Mouse (Mus musculus) bone marrow, adult 2 months (tissue): Measurements from ENCODE around the gene Ifna14. TPM values are rescaled to one million over a fixed set of nuclear protein-coding genes. Genes with fewer than 3 reads are reported as not detected.

Experiments used
- H3K27ac ChIP-seq: fragments of 200-500 bp; 2 replicates; pipeline ENCODE4 v1.5.1; 2012; ENCODE audit warnings: low read depth, mild to moderate bottlenecking, control low read depth, inconsistent platforms, low read length; ENCODE audit not compliant: control insufficient read depth, poor library complexity, insufficient read depth
- H3K4me1 ChIP-seq: fragments of 200-500 bp; 2 replicates; pipeline ENCODE4 v1.6.1; 2011; ENCODE audit warnings: low read length; ENCODE audit not compliant: control insufficient read depth, insufficient read depth
- H3K4me3 ChIP-seq: fragments of 200-500 bp; replicated peaks from 2 replicates; pipeline ENCODE3; 2011; ENCODE audit warnings: mild to moderate bottlenecking, low read depth, low read length, control low read depth; ENCODE audit not compliant: control insufficient read depth
- CTCF ChIP-seq: fragments of 200-500 bp; IDR thresholded peaks from 2 replicates; pipeline ENCODE4 v1.5.1; 2011; ENCODE audit warnings: low read length, control low read depth; ENCODE audit not compliant: control insufficient read depth, insufficient read depth
- POLR2A ChIP-seq: fragments of 200-500 bp; IDR thresholded peaks from 2 replicates; pipeline ENCODE4 v1.6.1; 2011; ENCODE audit warnings: low read depth, mild to moderate bottlenecking, control low read depth, low read length, borderline replicate concordance; ENCODE audit not compliant: control insufficient read depth
- WGBS: fragments of 180-500 bp; shearing (Covaris S2); methylation state at CpG from one replicate; pipeline ENCODE4 v1.1.7; 2018; 5-methylcytosine and 5-hydroxymethylcytosine counted together
- polyA plus RNA-seq: library from polyadenylated mRNA; stranded (reverse); fragments of >200 nt; gene quantifications from 2 replicates; pipeline ENCODE4 v1.2.4, GENCODE M21; 2011; ENCODE audit warnings: low replicate concordance; ENCODE audit not compliant: missing spikeins, insufficient read depth, insufficient read length

Ifna14 gene
- polyA plus RNA-seq, 1 experiment = not detected

- TF ChIP-seq POLR2A (no peak), CTCF (no peak)
- H3K4me1 ChIP-seq = no peaks in the 10 kb centered on the region; the same call in 1 of the 2 replicates
- 8% methylated on average over 12 of the region's 12 CpGs for WGBS
- H3K27ac ChIP-seq = peak overlapping the region; percentile 77
- peak overlapping the region; percentile 64 for H3K4me3 ChIP-seq
These were observed 34.3 kb downstream of the Ifna14 start for GRCm38 (mm10) chr4:88537328-88537727.

GRCm38 (mm10) chr4:88536640-88537039, 35.0 kb downstream of the Ifna14 start:
- Histone ChIP-seq H3K4me3 (no peak overlapping the region), H3K27ac (peak overlapping the region; percentile 77; the same call in 1 of the 2 replicates), H3K4me1 (no peaks in the 10 kb centered on the region; the same call in 1 of the 2 replicates)
- 77% methylated on average over 7 of the region's 7 CpGs for WGBS
- TF ChIP-seq POLR2A = no peak
- TF ChIP-seq CTCF = no peak

- Histone ChIP-seq H3K4me1 (no peaks in the 10 kb centered on the region; the same call in 1 of the 2 replicates), H3K4me3 (no peak overlapping the region), H3K27ac (no peak overlapping the region)
- 67% methylated on average over 1 of the region's 1 CpGs for WGBS
- no peak for TF ChIP-seq POLR2A
- no peak for TF ChIP-seq CTCF
These were observed 35.9 kb downstream of the Ifna14 start for GRCm38 (mm10) chr4:88535742-88536141.

- Histone ChIP-seq H3K4me3 (no peak overlapping the region), H3K4me1 (no peaks in the 10 kb centered on the region; the same call in 1 of the 2 replicates), H3K27ac (no peak overlapping the region)
- TF ChIP-seq CTCF = no peak
- TF ChIP-seq POLR2A = no peak
- 87% methylated on average over 1 of the region's 1 CpGs for WGBS
These were observed 36.7 kb downstream of the Ifna14 start for GRCm38 (mm10) chr4:88534903-88535302.

- no peak overlapping the region for H3K4me3 ChIP-seq
- WGBS = 91% methylated on average over 2 of the region's 2 CpGs
- no peaks in the 10 kb centered on the region; the same call in 1 of the 2 replicates for H3K4me1 ChIP-seq
- no peak for TF ChIP-seq POLR2A
- no peak for TF ChIP-seq CTCF
- no peak overlapping the region for H3K27ac ChIP-seq
These were observed 38.1 kb downstream of the Ifna14 start for GRCm38 (mm10) chr4:88533499-88533898.

- TF ChIP-seq CTCF = no peak
- no peak for TF ChIP-seq POLR2A
- Histone ChIP-seq H3K27ac (no peak overlapping the region), H3K4me3 (no peak overlapping the region), H3K4me1 (peaks cover 1% of the 10 kb centered on the region; the same call in 1 of the 2 replicates)
- 80% methylated on average over 2 of the region's 2 CpGs for WGBS
These were observed 40.7 kb downstream of the Ifna14 start for GRCm38 (mm10) chr4:88530892-88531291.

DNA sequence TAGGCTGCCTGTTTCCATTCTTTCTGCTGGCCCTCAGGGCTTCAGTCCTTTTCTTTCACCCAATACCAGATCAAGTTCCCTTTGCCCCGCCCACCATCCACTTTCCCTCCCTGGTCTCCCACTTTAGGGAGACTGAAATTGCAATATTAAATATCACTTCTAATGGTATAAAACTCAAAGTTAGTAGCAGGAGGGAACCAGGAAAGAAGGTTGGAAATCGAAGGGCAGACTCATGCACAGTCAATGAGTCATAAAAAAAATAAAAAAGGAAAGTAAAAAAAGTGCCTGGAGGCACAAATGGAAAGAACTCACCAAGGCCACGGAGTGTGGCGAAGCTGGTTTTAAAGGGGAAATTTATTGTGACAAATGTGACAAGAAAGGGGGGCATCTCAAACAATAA, 41.3 kb downstream of the Ifna14 start:
- Histone ChIP-seq H3K4me1 (peaks cover 1% of the 10 kb centered on the region; the same call in 1 of the 2 replicates), H3K4me3 (no peak overlapping the region), H3K27ac (no peak overlapping the region)
- WGBS = 76% methylated on average over 4 of the region's 4 CpGs
- no peak for TF ChIP-seq CTCF
- TF ChIP-seq POLR2A = no peak

- H3K4me3 ChIP-seq = no peak overlapping the region
- WGBS = 62% methylated on average over 5 of the region's 5 CpGs
- no peak for TF ChIP-seq POLR2A
- no peak for TF ChIP-seq CTCF
- peaks cover 1% of the 10 kb centered on the region; the same call in 1 of the 2 replicates for H3K4me1 ChIP-seq
- H3K27ac ChIP-seq = no peak overlapping the region
These were observed 45.1 kb downstream of the Ifna14 start for GRCm38 (mm10) chr4:88526379-88527049.
